Mouse (Mus musculus) neural tube, embryonic 14.5 days (tissue): ENCODE results near the gene Lrrc7. TPM values are rescaled to one million over a fixed set of nuclear protein-coding genes. Genes with fewer than 3 reads are reported as not detected.

ENCODE experiments used
- ATAC-seq: fragments of 200-750 bp; cut with Nextera tagmentation; 2 replicates; pipeline ENCODE4 v1.8.0; 2017; ENCODE audit warnings: low read depth, mild to moderate bottlenecking, moderate TSS enrichment, moderate library complexity
- H3K27ac ChIP-seq: fragments of 300-500 bp; sonication (generic); 2 replicates; pipeline ENCODE4 v1.5.1; 2014; ENCODE audit warnings: low read depth, mild to moderate bottlenecking, control low read depth, low read length, moderate library complexity, mixed read lengths
- H3K27me3 ChIP-seq: fragments of 300-500 bp; sonication (generic); 2 replicates; pipeline ENCODE4 v1.6.1; 2014; ENCODE audit warnings: low read length; ENCODE audit not compliant: control insufficient read depth, insufficient read depth
- H3K36me3 ChIP-seq: fragments of 300-500 bp; sonication (generic); 2 replicates; pipeline ENCODE4 v1.6.1; 2014; ENCODE audit warnings: low read length, mixed read lengths; ENCODE audit not compliant: control insufficient read depth, insufficient read depth
- H3K4me1 ChIP-seq: fragments of 300-500 bp; sonication (generic); 2 replicates; pipeline ENCODE4 v1.6.1; 2014; ENCODE audit warnings: low read length; ENCODE audit not compliant: control insufficient read depth, insufficient read depth
- H3K4me2 ChIP-seq: fragments of 300-500 bp; sonication (generic); 2 replicates; pipeline ENCODE4 v1.6.1; 2014; ENCODE audit warnings: mild to moderate bottlenecking, low read depth, low read length, control low read depth
- H3K4me3 ChIP-seq: fragments of 300-500 bp; sonication (generic); 2 replicates; pipeline ENCODE4 v1.5.1; 2014; ENCODE audit warnings: low read depth, low read length, control low read depth, mixed read lengths
- H3K9ac ChIP-seq: fragments of 300-500 bp; sonication (generic); replicated peaks from 2 replicates; pipeline ENCODE4 v1.6.1; 2014; ENCODE audit warnings: low read depth, mild to moderate bottlenecking, control low read depth, low read length, mixed read lengths
- H3K9me3 ChIP-seq: fragments of 300-500 bp; sonication (generic); 2 replicates; pipeline ENCODE4 v1.6.1; 2016; ENCODE audit warnings: low read length; ENCODE audit not compliant: control insufficient read depth
- WGBS: fragments of 180-500 bp; shearing (Covaris S2); extraction: QIAGEN DNeasy Blood & Tissue Kit; methylation state at CpG from one replicate; pipeline ENCODE4 v1.1.7; 2014; 5-methylcytosine and 5-hydroxymethylcytosine counted together
- polyA plus RNA-seq: library from polyadenylated mRNA; unstranded; fragments of >200 nt; fragmentation: Nextera tagmentation; extraction: Ambion mirVana; gene quantifications from 2 replicates; pipeline ENCODE4 v1.2.1, GENCODE M21; 2014

Gene Lrrc7
- polyA plus RNA-seq, 1 experiment from 2014 or later = 22.5 TPM

DNA sequence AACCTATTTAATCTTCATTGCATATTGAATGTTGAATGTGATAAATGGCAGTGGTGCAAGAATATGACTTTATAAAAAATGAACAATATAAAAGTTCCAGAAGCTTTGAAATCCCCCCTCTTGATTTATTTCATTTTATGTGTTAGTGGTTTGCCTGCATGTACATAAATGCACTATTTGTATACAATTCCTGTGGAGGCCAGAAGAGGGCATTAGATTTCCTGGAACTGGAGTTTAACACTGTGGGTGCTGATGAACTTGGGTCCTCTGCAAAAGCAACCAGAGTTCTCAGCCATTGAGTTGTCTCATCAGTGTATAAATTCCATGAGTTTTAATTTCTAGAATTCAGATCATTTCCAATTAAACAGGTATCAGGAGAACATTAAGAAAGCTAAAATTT lies 397.0 kb downstream of the Lrrc7 start:
- no peaks in the 10 kb centered on the region for H3K9me3 ChIP-seq
- H3K27ac ChIP-seq = 0 out of 2 replicates have a peak overlapping the region, but pooled peaks have one; percentile 10
- ATAC-seq = 0 out of 2 replicates have a peak, but pooled peaks have one; percentile 48

DNA sequence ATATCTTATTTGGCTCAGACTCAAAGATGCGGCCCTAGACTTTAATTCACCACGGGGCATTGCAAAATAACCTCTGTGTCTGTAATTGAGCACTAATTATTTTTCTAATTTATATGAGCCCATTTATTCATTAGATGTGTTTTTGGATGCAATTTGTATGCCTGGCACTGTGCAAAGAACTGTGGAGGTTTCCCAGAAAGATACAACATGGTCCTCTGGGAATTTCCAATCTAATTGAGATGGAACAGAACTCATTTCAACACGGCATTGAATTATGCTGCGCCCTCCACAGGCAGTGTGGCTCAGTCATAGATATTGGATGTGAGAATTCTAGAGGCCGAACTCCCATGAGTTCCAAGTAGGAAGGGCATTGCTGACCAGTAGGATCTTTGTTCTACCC lies 397.6 kb downstream of the Lrrc7 start:
- Histone ChIP-seq H3K4me2 (no peak overlapping the region), H3K36me3 (peaks cover 12% of the 10 kb centered on the region; the same call in 1 of the 2 replicates), H3K9me3 (no peaks in the 10 kb centered on the region), H3K9ac (no peak overlapping the region), H3K4me3 (no peak overlapping the region), H3K27me3 (no peaks in the 10 kb centered on the region), H3K4me1 (no peaks in the 10 kb centered on the region), H3K27ac (0 out of 2 replicates have a peak overlapping the region, but pooled peaks have one; percentile 10)
- WGBS = 58% methylated on average over 5 of the region's 5 CpGs
- peak; percentile 84 for ATAC-seq

More for the DNA sequence above, 397.0 kb downstream of the Lrrc7 start:
- H3K4me1 ChIP-seq = no peaks in the 10 kb centered on the region
- H3K9ac ChIP-seq = no peak overlapping the region
- no peak overlapping the region for H3K4me2 ChIP-seq
- H3K27me3 ChIP-seq = no peaks in the 10 kb centered on the region
- H3K4me3 ChIP-seq = no peak overlapping the region
- peaks cover 12% of the 10 kb centered on the region; the same call in 1 of the 2 replicates for H3K36me3 ChIP-seq

DNA sequence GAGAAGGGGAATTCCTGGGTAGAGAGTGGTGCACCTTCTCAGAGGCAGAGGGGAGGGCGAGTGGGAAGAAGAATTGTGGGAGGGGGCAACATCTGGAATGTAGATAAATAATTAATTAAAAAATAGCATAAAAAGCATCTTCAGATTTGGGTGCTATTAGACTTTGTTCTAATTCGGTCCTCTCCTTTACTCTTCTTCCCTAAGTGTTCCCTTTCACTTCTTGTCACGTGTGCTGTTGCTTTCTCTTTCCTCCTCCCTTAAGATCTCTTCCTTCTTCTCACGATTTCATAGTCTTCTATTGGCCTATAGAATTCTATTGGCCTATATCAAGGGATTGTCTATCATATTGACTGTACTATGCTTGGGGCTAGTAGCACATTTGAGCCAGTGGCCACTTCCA lies 398.9 kb downstream of the Lrrc7 start:
- WGBS = 84% methylated on average over 4 of the region's 4 CpGs
- no peaks in the 10 kb centered on the region for H3K9me3 ChIP-seq
- no peak overlapping the region for H3K4me2 ChIP-seq
- no peak overlapping the region for H3K9ac ChIP-seq
- peaks cover 12% of the 10 kb centered on the region; the same call in 1 of the 2 replicates for H3K36me3 ChIP-seq
- no peak for ATAC-seq
- H3K4me1 ChIP-seq = no peaks in the 10 kb centered on the region
- no peaks in the 10 kb centered on the region for H3K27me3 ChIP-seq
- no peak overlapping the region for H3K4me3 ChIP-seq
- H3K27ac ChIP-seq = no peak overlapping the region

- no peaks in the 10 kb centered on the region for H3K9me3 ChIP-seq
- H3K27me3 ChIP-seq = no peaks in the 10 kb centered on the region
- H3K4me1 ChIP-seq = no peaks in the 10 kb centered on the region
- H3K9ac ChIP-seq = no peak overlapping the region
- peaks cover 12% of the 10 kb centered on the region; the same call in 1 of the 2 replicates for H3K36me3 ChIP-seq
- no peak for ATAC-seq
- WGBS = 90% methylated on average over 1 of the region's 1 CpGs
- H3K4me3 ChIP-seq = no peak overlapping the region
- H3K4me2 ChIP-seq = no peak overlapping the region
- no peak overlapping the region for H3K27ac ChIP-seq
Observed at GRCm38 (mm10) chr3:158161924-158162490, 400.0 kb downstream of the Lrrc7 start.

- H3K27ac ChIP-seq = no peak overlapping the region
- WGBS = 85% methylated on average over 3 of the region's 3 CpGs
- no peak overlapping the region for H3K4me3 ChIP-seq
- H3K9ac ChIP-seq = no peak overlapping the region
- no peak overlapping the region for H3K4me2 ChIP-seq
- ATAC-seq = no peak
- 0 out of 2 replicates have a peak, but pooled peaks cover 3% of the 10 kb centered on the region for H3K4me1 ChIP-seq
- peaks cover 7% of the 10 kb centered on the region; the same call in 1 of the 2 replicates for H3K36me3 ChIP-seq
- H3K27me3 ChIP-seq = no peaks in the 10 kb centered on the region
- no peaks in the 10 kb centered on the region for H3K9me3 ChIP-seq
Observed at GRCm38 (mm10) chr3:158155515-158156286, 406.3 kb downstream of the Lrrc7 start.

DNA sequence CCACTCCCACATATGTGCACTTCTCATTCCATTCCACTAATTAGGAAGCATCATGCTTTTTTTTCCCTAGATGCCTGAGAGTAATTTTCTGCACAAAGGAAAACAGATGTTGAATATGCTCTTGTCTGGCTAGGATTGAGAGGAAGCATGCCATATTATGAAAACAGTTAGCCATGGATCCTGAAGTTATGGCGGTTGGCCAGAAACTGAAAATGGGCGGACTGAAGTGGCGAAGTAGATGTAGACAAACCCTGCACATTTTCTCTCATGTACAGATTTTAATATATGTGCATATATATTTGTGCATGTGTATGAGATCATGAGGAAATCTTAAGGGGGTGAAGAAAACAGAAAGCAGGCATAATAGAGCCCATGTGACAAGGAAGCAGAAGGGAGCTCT lies 407.9 kb downstream of the Lrrc7 start:
- H3K9ac ChIP-seq = no peak overlapping the region
- 0 out of 2 replicates have a peak, but pooled peaks cover 3% of the 10 kb centered on the region for H3K4me1 ChIP-seq
- H3K4me2 ChIP-seq = no peak overlapping the region
- H3K36me3 ChIP-seq = no peaks in the 10 kb centered on the region
- 82% methylated on average over 3 of the region's 3 CpGs for WGBS
- H3K27me3 ChIP-seq = no peaks in the 10 kb centered on the region
- H3K4me3 ChIP-seq = no peak overlapping the region
- no peaks in the 10 kb centered on the region for H3K9me3 ChIP-seq
- H3K27ac ChIP-seq = no peak overlapping the region
- no peak; the same call in 1 of the 2 replicates for ATAC-seq

DNA sequence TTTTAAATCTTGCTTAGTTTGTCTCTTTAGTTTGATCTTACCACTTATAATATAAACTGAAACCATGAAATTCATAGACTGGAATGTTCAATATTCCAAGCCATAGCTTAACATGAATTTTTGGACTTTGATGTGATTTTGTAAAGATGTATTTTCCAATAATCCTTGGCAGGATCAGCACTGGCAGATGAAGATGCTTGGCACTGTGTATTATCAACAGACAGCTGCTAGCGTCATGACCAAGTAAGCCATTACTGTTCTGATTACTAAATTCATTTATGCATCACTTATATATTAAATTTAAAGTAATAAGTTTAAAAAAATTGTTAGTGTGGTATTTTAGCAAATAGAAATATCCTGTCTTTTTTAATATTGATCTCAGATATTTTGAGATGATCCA lies 413.0 kb downstream of the Lrrc7 start:
- H3K4me3 ChIP-seq = no peak overlapping the region
- no peak overlapping the region for H3K4me2 ChIP-seq
- 94% methylated on average over 1 of the region's 1 CpGs for WGBS
- no peak for ATAC-seq
- no peaks in the 10 kb centered on the region for H3K9me3 ChIP-seq
- no peaks in the 10 kb centered on the region for H3K36me3 ChIP-seq
- no peaks in the 10 kb centered on the region for H3K4me1 ChIP-seq
- no peak overlapping the region for H3K27ac ChIP-seq
- H3K27me3 ChIP-seq = no peaks in the 10 kb centered on the region
- H3K9ac ChIP-seq = no peak overlapping the region

GRCm38 (mm10) chr3:158140629-158141028 lies 421.4 kb downstream of the Lrrc7 start:
- Histone ChIP-seq H3K36me3 (no peaks in the 10 kb centered on the region), H3K9ac (no peak overlapping the region), H3K27me3 (no peaks in the 10 kb centered on the region), H3K4me1 (no peaks in the 10 kb centered on the region), H3K9me3 (no peaks in the 10 kb centered on the region), H3K4me3 (no peak overlapping the region), H3K4me2 (no peak overlapping the region), H3K27ac (no peak overlapping the region)
- no peak for ATAC-seq
- 79% methylated on average over 1 of the region's 1 CpGs for WGBS

DNA sequence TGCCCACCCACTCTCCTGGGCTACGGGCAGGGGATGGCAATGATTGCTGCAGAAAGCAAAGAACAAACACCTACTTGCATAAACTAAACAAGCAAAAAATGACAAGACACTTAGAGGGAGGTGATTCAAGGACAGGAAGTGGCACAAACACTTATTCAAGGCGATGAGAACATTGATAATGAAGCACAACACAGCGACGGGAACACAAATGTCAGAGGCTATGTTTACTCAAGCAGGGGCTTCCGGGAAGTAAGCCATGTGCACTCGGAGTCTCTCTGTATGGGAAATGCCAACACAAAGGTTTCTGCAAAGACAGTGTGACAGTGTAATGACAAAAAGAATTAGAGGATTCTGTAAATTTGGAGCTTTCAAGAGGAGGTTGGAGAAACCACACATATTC lies 424.2 kb downstream of the Lrrc7 start:
- Histone ChIP-seq H3K9ac (no peak overlapping the region), H3K27me3 (no peaks in the 10 kb centered on the region), H3K4me2 (no peak overlapping the region), H3K9me3 (no peaks in the 10 kb centered on the region), H3K36me3 (peaks cover 3% of the 10 kb centered on the region; the same call in 1 of the 2 replicates), H3K27ac (no peak overlapping the region), H3K4me1 (no peaks in the 10 kb centered on the region), H3K4me3 (no peak overlapping the region)
- no peak for ATAC-seq
- 70% methylated on average over 6 of the region's 6 CpGs for WGBS
